Mouse (Mus musculus) myocyte (in vitro differentiated cells): ENCODE data around the gene Zkscan7. TPM values are rescaled to one million over a fixed set of nuclear protein-coding genes. Genes with fewer than 3 reads are reported as not detected.
A peak's percentile ranks its signal among the peaks of the same experiment; 100 is the strongest.

Experiments used
- H3K27me3 ChIP-seq: one replicate; pipeline ENCODE4 v1.6.1; 2011; ENCODE audit not compliant: control insufficient read depth, insufficient read depth, insufficient read length
- H3K36me3 ChIP-seq: one replicate; pipeline ENCODE4 v1.6.1; 2011; ENCODE audit not compliant: control insufficient read depth, insufficient read depth
- H3K4me2 ChIP-seq: one replicate; pipeline ENCODE4 v1.6.1; 2011; ENCODE audit warnings: low read depth, control low read depth
- H3K4me3 ChIP-seq: one replicate; pipeline ENCODE4 v1.5.1; 2011; ENCODE audit warnings: mild to moderate bottlenecking, control low read depth, moderate library complexity
- H3K79me2 ChIP-seq: one replicate; pipeline ENCODE4 v1.6.1; 2011; ENCODE audit not compliant: control insufficient read depth, insufficient read depth
- H3ac ChIP-seq: one replicate; pipeline ENCODE4 v1.6.1; 2011; ENCODE audit not compliant: control insufficient read depth, insufficient read length
- CEBPB ChIP-seq: IDR thresholded peaks from 2 replicates; pipeline ENCODE4 v1.6.1; 2011; ENCODE audit warnings: mild to moderate bottlenecking, moderate library complexity; ENCODE audit not compliant: poor library complexity, insufficient read depth, severe bottlenecking
- E2F4 ChIP-seq: IDR thresholded peaks from one replicate; pipeline ENCODE4 v1.6.1; 2011; ENCODE audit warnings: mild to moderate bottlenecking, control low read depth, moderate library complexity; ENCODE audit not compliant: insufficient read depth
- MAX ChIP-seq: IDR thresholded peaks from one replicate; pipeline ENCODE4 v1.6.1; 2011; ENCODE audit warnings: low read depth, mild to moderate bottlenecking, control low read depth
- MYOD1 ChIP-seq, 3 experiments: IDR thresholded peaks; one replicate each; pipeline ENCODE4 v1.6.1; 2011; ENCODE audit warnings: control low read depth in 2 of 3, low read depth in 2 of 3, mild to moderate bottlenecking in 2 of 3, moderate library complexity in 1 of 3; ENCODE audit not compliant: insufficient read length in 2 of 3, control insufficient read depth in 1 of 3
- MYOG ChIP-seq, 3 experiments: IDR thresholded peaks; one replicate each; pipeline ENCODE4 v1.6.1; 2011; ENCODE audit warnings: control low read depth in 2 of 3, low read depth in 2 of 3, mild to moderate bottlenecking in 2 of 3; ENCODE audit not compliant: insufficient read length in 2 of 3, control insufficient read depth in 1 of 3, insufficient read depth in 1 of 3
- POLR2A ChIP-seq: IDR thresholded peaks from one replicate; pipeline ENCODE4 v1.6.1; 2011; ENCODE audit warnings: low read depth, mild to moderate bottlenecking, control low read depth, moderate library complexity; ENCODE audit not compliant: insufficient read length
- POLR2AphosphoS2 ChIP-seq: IDR thresholded peaks from one replicate; pipeline ENCODE4 v1.6.1; 2011; ENCODE audit warnings: low read depth, control low read depth; ENCODE audit not compliant: insufficient read length
- REST ChIP-seq: IDR thresholded peaks from one replicate; pipeline ENCODE4 v1.6.1; 2011; ENCODE audit warnings: mild to moderate bottlenecking, control low read depth, moderate library complexity; ENCODE audit not compliant: insufficient read depth, insufficient read length
- SRF ChIP-seq: IDR thresholded peaks from one replicate; pipeline ENCODE4 v1.6.1; 2011; ENCODE audit warnings: low read depth; ENCODE audit not compliant: control insufficient read depth, insufficient read length
- TCF12 ChIP-seq: IDR thresholded peaks from one replicate; pipeline ENCODE4 v1.6.1; 2011; ENCODE audit warnings: mild to moderate bottlenecking, control low read depth; ENCODE audit not compliant: poor library complexity, insufficient read depth, severe bottlenecking
- TCF3 ChIP-seq: IDR thresholded peaks from one replicate; pipeline ENCODE4 v1.6.1; 2011; ENCODE audit warnings: low read depth, control low read depth; ENCODE audit not compliant: insufficient read length
- USF1 ChIP-seq: IDR thresholded peaks from one replicate; pipeline ENCODE4 v1.6.1; 2011; ENCODE audit warnings: low read depth, mild to moderate bottlenecking, control low read depth, moderate library complexity
- polyA plus RNA-seq: library from polyadenylated mRNA; unstranded; fragments of >200 nt; fragmentation: generic; extraction: Trizol; gene quantifications from one replicate; pipeline ENCODE4 v1.2.1, GENCODE M21; 2012; ENCODE audit warnings: missing spikeins

The Zkscan7 gene
- polyA plus RNA-seq, 1 experiment = 0.95 TPM

DNA sequence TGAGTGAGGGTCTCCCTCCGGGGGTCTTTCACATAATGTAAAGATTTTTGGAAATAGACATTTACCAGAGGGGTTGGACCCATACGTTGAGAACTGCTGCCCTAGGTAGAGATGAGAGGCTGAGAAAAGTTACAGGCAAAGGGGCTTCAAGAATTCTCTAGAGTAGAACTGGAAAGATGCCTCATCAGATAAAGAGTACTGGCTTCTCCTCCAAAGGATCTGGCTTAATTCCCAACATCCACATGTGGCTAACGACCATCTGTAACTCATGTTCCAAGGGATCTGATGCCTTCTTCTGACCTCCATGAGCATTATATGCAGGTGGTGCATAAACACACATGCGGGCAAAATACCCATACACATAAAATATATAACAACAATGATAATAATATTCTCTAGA lies 29.9 kb upstream of the Zkscan7 start:
- peaks cover 89% of the 10 kb centered on the region for H3K36me3 ChIP-seq

DNA sequence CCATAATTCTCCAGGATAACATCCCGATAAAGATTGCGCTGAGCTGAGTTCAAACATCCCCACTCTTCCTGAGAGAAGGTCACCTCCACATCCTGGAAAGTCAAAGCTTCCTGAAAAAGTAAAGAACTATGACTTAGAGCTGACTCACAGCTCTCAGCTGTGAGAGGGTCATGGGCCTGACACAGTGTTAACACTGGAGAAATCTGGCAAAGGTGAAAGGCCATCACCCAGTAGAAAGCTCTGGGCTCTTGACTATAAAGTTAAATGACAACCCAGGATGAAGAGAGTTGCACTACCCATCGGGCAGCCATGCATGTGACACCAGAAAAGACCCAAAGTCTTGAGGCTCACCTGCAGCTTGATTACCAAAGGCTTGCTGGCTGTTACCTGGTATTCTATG lies 28.8 kb upstream of the Zkscan7 start:
- Histone ChIP-seq H3K4me2 (no peak overlapping the region), H3K79me2 (peaks cover 5% of the 10 kb centered on the region), H3K27me3 (no peaks in the 10 kb centered on the region), H3K4me3 (no peak overlapping the region), H3ac (no peak overlapping the region), H3K36me3 (peaks cover 92% of the 10 kb centered on the region)
- TF ChIP-seq SRF = no peak
- no peak for TF ChIP-seq MAX
- no peak for TF ChIP-seq POLR2AphosphoS2
- TF ChIP-seq USF1 = no peak
- TF ChIP-seq MYOD1 (IDR thresholded peaks at IDR 0.05; ENCODE audit: control insufficient read depth in 1 of 3, insufficient read length in 2 of 3, low read depth in 2 of 3) = no peak
- no peak for TF ChIP-seq POLR2A
- TF ChIP-seq TCF3 = no peak

More for the DNA sequence above, 29.9 kb upstream of the Zkscan7 start:
- H3K79me2 ChIP-seq = no peaks in the 10 kb centered on the region
- H3K27me3 ChIP-seq = no peaks in the 10 kb centered on the region
- no peak overlapping the region for H3K4me2 ChIP-seq
- no peak overlapping the region for H3ac ChIP-seq
- H3K4me3 ChIP-seq = no peak overlapping the region
- TF ChIP-seq POLR2A (no peak), TCF12 (no peak), E2F4 (no peak), REST (no peak), MYOG (IDR thresholded peaks at IDR 0.05; ENCODE audit: control insufficient read depth in 1 of 3, insufficient read depth in 1 of 3, insufficient read length in 2 of 3, low read depth in 2 of 3) (no peak), CEBPB (no peak), SRF (no peak), MYOD1 (IDR thresholded peaks at IDR 0.05; ENCODE audit: control insufficient read depth in 1 of 3, insufficient read length in 2 of 3, low read depth in 2 of 3) (no peak), USF1 (no peak), TCF3 (no peak), POLR2AphosphoS2 (no peak), MAX (no peak)

DNA sequence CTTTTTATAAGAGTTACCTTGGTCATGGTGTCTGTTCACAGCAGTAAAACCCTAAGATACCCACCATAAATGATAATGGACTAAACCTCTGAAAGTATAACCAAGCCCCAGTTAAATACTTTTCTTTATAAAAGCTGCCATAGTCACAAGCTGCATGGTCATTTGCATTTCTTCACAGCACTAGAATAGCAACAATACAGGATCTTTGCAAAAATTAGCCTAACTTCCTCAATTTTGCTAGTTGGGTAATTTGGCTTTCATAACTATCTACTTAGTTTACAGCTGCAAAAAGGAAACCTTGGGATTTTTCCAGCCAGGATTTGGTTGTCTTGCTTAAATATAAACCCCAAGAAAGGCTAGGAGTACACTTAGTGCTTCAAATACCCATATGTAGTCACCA lies 24.7 kb upstream of the Zkscan7 start:
- Histone ChIP-seq H3K27me3 (no peaks in the 10 kb centered on the region), H3ac (no peak overlapping the region), H3K4me3 (no peak overlapping the region), H3K36me3 (peaks cover 64% of the 10 kb centered on the region), H3K79me2 (peaks cover 44% of the 10 kb centered on the region), H3K4me2 (no peak overlapping the region)
- TF ChIP-seq E2F4 (no peak), TCF3 (no peak), MYOD1 (IDR thresholded peaks at IDR 0.05; ENCODE audit: control insufficient read depth in 1 of 3, insufficient read length in 2 of 3, low read depth in 2 of 3) (no peak), SRF (no peak), REST (no peak), MYOG (IDR thresholded peaks at IDR 0.05; ENCODE audit: control insufficient read depth in 1 of 3, insufficient read depth in 1 of 3, insufficient read length in 2 of 3, low read depth in 2 of 3) (no peak), POLR2A (no peak), MAX (no peak), CEBPB (no peak), USF1 (no peak), POLR2AphosphoS2 (no peak), TCF12 (no peak)

DNA sequence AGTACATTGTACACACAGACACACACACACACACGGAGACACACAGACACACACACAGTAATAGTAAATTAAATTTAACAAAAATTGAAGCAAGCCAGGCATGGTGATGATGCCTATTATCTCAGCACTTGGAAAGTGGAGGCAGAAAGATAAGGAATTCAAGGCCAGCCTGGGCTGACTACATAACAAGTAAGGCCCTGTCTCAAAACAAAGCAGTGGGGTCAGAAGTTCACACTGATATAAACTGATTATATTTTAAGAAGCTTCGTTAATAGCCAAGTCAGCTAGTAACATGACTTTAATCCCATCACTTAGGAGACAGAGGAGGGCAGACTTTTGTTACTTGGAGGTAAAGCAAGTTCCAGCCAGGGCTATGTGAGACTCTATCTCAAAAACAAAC lies 21.8 kb upstream of the Zkscan7 start:
- H3K36me3 ChIP-seq = peaks cover 35% of the 10 kb centered on the region
- no peak overlapping the region for H3ac ChIP-seq
- H3K4me2 ChIP-seq = peak overlapping the region; percentile 86
- TF ChIP-seq MYOG (IDR thresholded peaks at IDR 0.05; ENCODE audit: control insufficient read depth in 1 of 3, insufficient read depth in 1 of 3, insufficient read length in 2 of 3, low read depth in 2 of 3) (no peak), POLR2A (no peak), USF1 (no peak), SRF (no peak), MYOD1 (IDR thresholded peaks at IDR 0.05; ENCODE audit: control insufficient read depth in 1 of 3, insufficient read length in 2 of 3, low read depth in 2 of 3) (no peak), CEBPB (no peak), TCF12 (no peak), POLR2AphosphoS2 (no peak), TCF3 (no peak), MAX (no peak), E2F4 (no peak), REST (no peak)
- no peaks in the 10 kb centered on the region for H3K27me3 ChIP-seq
- H3K79me2 ChIP-seq = peaks cover 44% of the 10 kb centered on the region
- no peak overlapping the region for H3K4me3 ChIP-seq

DNA sequence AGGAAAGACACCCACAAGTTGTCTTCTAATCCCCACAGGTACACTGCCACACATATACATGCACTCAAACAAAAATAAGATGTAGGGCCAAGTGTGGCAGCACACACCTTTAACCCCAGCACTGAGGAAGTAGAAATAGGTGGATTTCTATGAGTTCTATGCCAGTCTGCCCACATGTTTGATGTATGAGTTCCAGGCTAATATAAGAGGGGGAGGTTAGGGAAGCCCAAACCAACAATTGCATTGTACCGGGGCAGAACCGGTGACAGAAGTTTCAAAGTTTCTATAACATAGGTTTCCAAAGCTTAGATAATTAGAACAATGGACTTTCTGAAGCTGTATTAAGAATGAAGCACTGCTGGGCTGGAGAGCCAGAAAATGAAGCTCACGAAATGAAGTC lies 20.6 kb upstream of the Zkscan7 start:
- TF ChIP-seq REST (no peak), POLR2A (no peak), MYOG (IDR thresholded peaks at IDR 0.05; ENCODE audit: control insufficient read depth in 1 of 3, insufficient read depth in 1 of 3, insufficient read length in 2 of 3, low read depth in 2 of 3) (no peak), USF1 (no peak), POLR2AphosphoS2 (no peak), TCF3 (no peak)
- Histone ChIP-seq H3K4me2 (peak overlapping the region; percentile 86), H3ac (no peak overlapping the region), H3K36me3 (peaks cover 27% of the 10 kb centered on the region), H3K27me3 (no peaks in the 10 kb centered on the region), H3K4me3 (peak overlapping the region; percentile 61), H3K79me2 (peaks cover 44% of the 10 kb centered on the region)
